Mouse (Mus musculus): ENCODE data around the gene Tmem178b. TPM values are rescaled to one million over a fixed set of nuclear protein-coding genes. Genes with fewer than 3 reads are reported as not detected.
A peak's percentile ranks its signal among the peaks of the same experiment; 100 is the strongest.

The Tmem178b gene
- polyA plus RNA-seq, 1 experiment = 0.02 TPM

- no peak overlapping the region for H3K4me3 ChIP-seq
- H3ac ChIP-seq (ENCODE audit: control insufficient read depth, insufficient read length) = no peak overlapping the region
- H3K36me3 ChIP-seq (ENCODE audit: control insufficient read depth, insufficient read depth) = no peaks in the 10 kb centered on the region
- no peak for TF ChIP-seq USF1 (IDR thresholded peaks at IDR 0.05; ENCODE audit: low read depth)
- H3K79me2 ChIP-seq (ENCODE audit: control insufficient read depth, insufficient read depth) = no peaks in the 10 kb centered on the region
- no peak overlapping the region for H3K4me2 ChIP-seq (ENCODE audit: low read depth)
- H3K27me3 ChIP-seq (ENCODE audit: control insufficient read depth, insufficient read depth, insufficient read length) = peaks cover 24% of the 10 kb centered on the region
Measured at GRCm38 (mm10) chr6:39875186-39875585, 2.1 kb downstream of the Tmem178b start.

- no peak overlapping the region for H3K4me2 ChIP-seq (ENCODE audit: low read depth)
- H3K27me3 ChIP-seq (ENCODE audit: control insufficient read depth, insufficient read depth, insufficient read length) = peaks cover 23% of the 10 kb centered on the region
- TF ChIP-seq SRF (IDR thresholded peaks at IDR 0.05; ENCODE audit: control insufficient read depth, insufficient read length, low read depth) (no peak), TCF3 (IDR thresholded peaks at IDR 0.05; ENCODE audit: insufficient read length, low read depth) (no peak), MYOD1 (IDR thresholded peaks at IDR 0.05; ENCODE audit: control insufficient read depth in 1 of 3, insufficient read length in 2 of 3, low read depth in 2 of 3) (no peak), REST (IDR thresholded peaks at IDR 0.05; ENCODE audit: insufficient read depth, insufficient read length) (no peak), E2F4 (IDR thresholded peaks at IDR 0.05; ENCODE audit: insufficient read depth) (no peak), POLR2AphosphoS2 (IDR thresholded peaks at IDR 0.05; ENCODE audit: insufficient read length, low read depth) (no peak), MAX (IDR thresholded peaks at IDR 0.05; ENCODE audit: low read depth) (no peak), CEBPB (IDR thresholded peaks at IDR 0.05; ENCODE audit: insufficient read depth, poor library complexity, severe bottlenecking) (no peak), POLR2A (IDR thresholded peaks at IDR 0.05; ENCODE audit: insufficient read length, low read depth) (no peak), USF1 (IDR thresholded peaks at IDR 0.05; ENCODE audit: low read depth) (no peak), TCF12 (IDR thresholded peaks at IDR 0.05; ENCODE audit: insufficient read depth, poor library complexity, severe bottlenecking) (no peak), MYOG (IDR thresholded peaks at IDR 0.05; ENCODE audit: control insufficient read depth in 1 of 3, insufficient read depth in 1 of 3, insufficient read length in 2 of 3, low read depth in 2 of 3) (no peak)
- no peak overlapping the region for H3K4me3 ChIP-seq
- no peaks in the 10 kb centered on the region for H3K36me3 ChIP-seq (ENCODE audit: control insufficient read depth, insufficient read depth)
- H3K79me2 ChIP-seq (ENCODE audit: control insufficient read depth, insufficient read depth) = no peaks in the 10 kb centered on the region
- H3ac ChIP-seq (ENCODE audit: control insufficient read depth, insufficient read length) = no peak overlapping the region
Measured at GRCm38 (mm10) chr6:39876444-39876843, 3.4 kb downstream of the Tmem178b start.

GRCm38 (mm10) chr6:39890811-39891210, 17.7 kb downstream of the Tmem178b start:
- H3K4me3 ChIP-seq = no peak overlapping the region
- H3K36me3 ChIP-seq (ENCODE audit: control insufficient read depth, insufficient read depth) = no peaks in the 10 kb centered on the region
- H3K27me3 ChIP-seq (ENCODE audit: control insufficient read depth, insufficient read depth, insufficient read length) = no peaks in the 10 kb centered on the region
- no peak for TF ChIP-seq POLR2A (IDR thresholded peaks at IDR 0.05; ENCODE audit: insufficient read length, low read depth)
- TF ChIP-seq TCF3 (IDR thresholded peaks at IDR 0.05; ENCODE audit: insufficient read length, low read depth) = no peak
- no peak for TF ChIP-seq MYOG (IDR thresholded peaks at IDR 0.05; ENCODE audit: control insufficient read depth in 1 of 3, insufficient read depth in 1 of 3, insufficient read length in 2 of 3, low read depth in 2 of 3)
- TF ChIP-seq USF1 (IDR thresholded peaks at IDR 0.05; ENCODE audit: low read depth) = no peak
- TF ChIP-seq SRF (IDR thresholded peaks at IDR 0.05; ENCODE audit: control insufficient read depth, insufficient read length, low read depth) = no peak
- no peak for TF ChIP-seq REST (IDR thresholded peaks at IDR 0.05; ENCODE audit: insufficient read depth, insufficient read length)
- no peak for TF ChIP-seq E2F4 (IDR thresholded peaks at IDR 0.05; ENCODE audit: insufficient read depth)
- TF ChIP-seq MYOD1 (IDR thresholded peaks at IDR 0.05; ENCODE audit: control insufficient read depth in 1 of 3, insufficient read length in 2 of 3, low read depth in 2 of 3) = no peak
- no peak for TF ChIP-seq MAX (IDR thresholded peaks at IDR 0.05; ENCODE audit: low read depth)
- TF ChIP-seq CEBPB (IDR thresholded peaks at IDR 0.05; ENCODE audit: insufficient read depth, poor library complexity, severe bottlenecking) = no peak
- no peak for TF ChIP-seq POLR2AphosphoS2 (IDR thresholded peaks at IDR 0.05; ENCODE audit: insufficient read length, low read depth)
- no peak for TF ChIP-seq TCF12 (IDR thresholded peaks at IDR 0.05; ENCODE audit: insufficient read depth, poor library complexity, severe bottlenecking)
- no peaks in the 10 kb centered on the region for H3K79me2 ChIP-seq (ENCODE audit: control insufficient read depth, insufficient read depth)
- no peak overlapping the region for H3K4me2 ChIP-seq (ENCODE audit: low read depth)
- H3ac ChIP-seq (ENCODE audit: control insufficient read depth, insufficient read length) = no peak overlapping the region

- H3K4me2 ChIP-seq (ENCODE audit: low read depth) = no peak overlapping the region
- no peak overlapping the region for H3ac ChIP-seq (ENCODE audit: control insufficient read depth, insufficient read length)
- no peaks in the 10 kb centered on the region for H3K79me2 ChIP-seq (ENCODE audit: control insufficient read depth, insufficient read depth)
- no peaks in the 10 kb centered on the region for H3K36me3 ChIP-seq (ENCODE audit: control insufficient read depth, insufficient read depth)
- H3K27me3 ChIP-seq (ENCODE audit: control insufficient read depth, insufficient read depth, insufficient read length) = no peaks in the 10 kb centered on the region
- TF ChIP-seq REST (IDR thresholded peaks at IDR 0.05; ENCODE audit: insufficient read depth, insufficient read length) = no peak
- TF ChIP-seq SRF (IDR thresholded peaks at IDR 0.05; ENCODE audit: control insufficient read depth, insufficient read length, low read depth) = no peak
- no peak for TF ChIP-seq TCF12 (IDR thresholded peaks at IDR 0.05; ENCODE audit: insufficient read depth, poor library complexity, severe bottlenecking)
- no peak for TF ChIP-seq POLR2A (IDR thresholded peaks at IDR 0.05; ENCODE audit: insufficient read length, low read depth)
- TF ChIP-seq USF1 (IDR thresholded peaks at IDR 0.05; ENCODE audit: low read depth) = no peak
- TF ChIP-seq MYOD1 (IDR thresholded peaks at IDR 0.05; ENCODE audit: control insufficient read depth in 1 of 3, insufficient read length in 2 of 3, low read depth in 2 of 3) = no peak
- no peak for TF ChIP-seq CEBPB (IDR thresholded peaks at IDR 0.05; ENCODE audit: insufficient read depth, poor library complexity, severe bottlenecking)
- no peak for TF ChIP-seq E2F4 (IDR thresholded peaks at IDR 0.05; ENCODE audit: insufficient read depth)
- no peak for TF ChIP-seq TCF3 (IDR thresholded peaks at IDR 0.05; ENCODE audit: insufficient read length, low read depth)
- no peak overlapping the region for H3K4me3 ChIP-seq
Measured at GRCm38 (mm10) chr6:39896500-39896899, 23.4 kb downstream of the Tmem178b start.

- Histone ChIP-seq H3ac (ENCODE audit: control insufficient read depth, insufficient read length) (no peak overlapping the region), H3K36me3 (ENCODE audit: control insufficient read depth, insufficient read depth) (no peaks in the 10 kb centered on the region), H3K4me2 (ENCODE audit: low read depth) (no peak overlapping the region), H3K79me2 (ENCODE audit: control insufficient read depth, insufficient read depth) (no peaks in the 10 kb centered on the region), H3K4me3 (no peak overlapping the region), H3K27me3 (ENCODE audit: control insufficient read depth, insufficient read depth, insufficient read length) (no peaks in the 10 kb centered on the region)
- TF ChIP-seq TCF12 (IDR thresholded peaks at IDR 0.05; ENCODE audit: insufficient read depth, poor library complexity, severe bottlenecking) (no peak), REST (IDR thresholded peaks at IDR 0.05; ENCODE audit: insufficient read depth, insufficient read length) (peak; percentile 68), MAX (IDR thresholded peaks at IDR 0.05; ENCODE audit: low read depth) (no peak)
Measured at GRCm38 (mm10) chr6:39899231-39899630, 26.2 kb downstream of the Tmem178b start.

All from myocyte (in vitro differentiated cells).